Mouse (Mus musculus) embryo, embryonic 10 days (tissue): ENCODE measurements at regions not wholly inside any gene's neighbourhood (a gene's known extent, or its start where the extent isn't known, plus 50 kb on each side); places are given as distances from the start of the nearest gene placed in this dataset.

Experiments used
- DNase-seq: peaks from one replicate; pipeline ENCODE4 v3.0.0-alpha.2; 2015; ENCODE audit warnings: low spot score

DNA sequence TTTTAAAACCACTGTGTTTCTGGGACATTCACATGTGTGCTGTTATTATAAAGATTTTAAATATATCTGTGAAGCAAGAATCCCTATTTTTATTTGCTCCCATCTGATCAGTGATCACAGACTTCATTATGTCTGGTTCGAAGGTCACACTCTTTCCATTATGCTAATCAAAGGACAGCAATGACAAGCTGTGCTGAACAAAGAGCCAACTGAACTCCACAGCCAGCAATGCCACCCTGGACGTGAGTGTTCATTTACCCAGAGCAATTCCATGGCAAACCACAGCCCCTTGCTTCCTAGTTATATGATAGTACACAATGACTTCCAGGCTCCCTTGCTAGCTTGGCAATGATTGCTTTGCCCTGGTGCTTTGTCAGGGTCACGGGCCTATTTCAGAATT lies 55.6 kb upstream of the Ccdc190 start:
- peak; percentile 23 for DNase-seq

GRCm38 (mm10) chr1:169868636-169869035 lies 59.8 kb upstream of the Ccdc190 start:
- no peak for DNase-seq

- no peak for DNase-seq
Measured at GRCm38 (mm10) chr1:169867453-169867852, 61.0 kb upstream of the Ccdc190 start.

- DNase-seq: no peak
Measured at GRCm38 (mm10) chr1:169866840-169867239, 61.6 kb upstream of the Ccdc190 start.

DNA sequence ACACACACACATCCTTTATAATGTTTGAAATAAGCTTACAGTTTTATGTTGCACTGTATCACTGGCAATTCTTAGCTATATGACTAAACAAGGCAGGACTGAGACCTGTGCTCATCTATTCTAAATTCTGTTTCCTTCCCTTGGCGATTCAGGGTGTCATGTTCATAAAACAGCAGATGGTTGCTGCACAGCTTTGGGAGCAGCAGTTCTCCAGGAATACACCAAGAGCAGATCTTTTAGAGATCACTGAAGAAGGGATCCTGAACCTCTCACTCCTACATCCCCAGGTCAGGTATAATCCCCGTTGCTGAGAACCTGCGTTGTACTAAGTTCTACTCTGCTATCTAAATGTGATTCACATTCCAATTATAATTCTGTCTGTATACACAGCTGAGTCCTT lies 69.4 kb upstream of the Ccdc190 start:
- no peak for DNase-seq

GRCm38 (mm10) chr1:169851663-169852062 lies 76.8 kb upstream of the Ccdc190 start:
- DNase-seq: peak; percentile 61

DNA sequence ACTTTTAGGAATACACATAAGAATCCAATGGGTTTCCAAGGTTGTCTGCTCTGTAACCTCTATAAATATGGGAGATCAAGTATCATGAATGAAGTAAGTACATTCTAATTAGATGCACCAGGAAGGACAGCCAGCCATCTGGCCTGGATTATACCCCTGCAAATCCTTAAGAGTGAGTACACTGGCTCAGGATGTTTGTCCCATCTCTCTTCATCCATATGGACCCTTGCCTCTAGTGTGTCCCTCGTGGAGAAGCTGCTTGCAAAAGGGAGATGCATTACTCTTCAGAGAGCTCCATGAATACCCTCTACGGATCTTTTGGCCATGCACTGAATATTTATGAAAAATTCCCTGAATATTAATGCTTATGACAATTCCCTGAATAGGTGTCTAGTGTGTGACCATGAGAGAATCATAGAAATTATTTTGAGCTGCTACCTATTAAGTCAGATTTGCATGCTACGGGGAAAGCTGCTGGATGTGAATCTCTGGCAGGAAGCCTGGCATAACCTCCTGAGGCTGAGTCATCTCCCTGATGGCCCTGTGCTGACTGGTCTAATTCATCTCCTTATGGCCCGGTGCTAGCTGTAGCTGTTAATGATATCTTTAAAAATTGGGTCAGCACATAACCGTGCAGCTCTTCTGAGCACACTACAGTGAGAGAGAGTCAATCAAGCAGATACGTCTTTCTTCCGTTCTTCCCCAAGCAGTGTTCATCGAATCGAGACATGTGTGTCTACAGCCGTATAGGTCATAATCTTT lies 80.0 kb upstream of the Ccdc190 start:
- no peak for DNase-seq

- no peak for DNase-seq
Measured at GRCm38 (mm10) chr1:169842490-169842889, 86.0 kb upstream of the Ccdc190 start.

GRCm38 (mm10) chr1:169840948-169841347 lies 87.5 kb upstream of the Ccdc190 start:
- no peak for DNase-seq

DNA sequence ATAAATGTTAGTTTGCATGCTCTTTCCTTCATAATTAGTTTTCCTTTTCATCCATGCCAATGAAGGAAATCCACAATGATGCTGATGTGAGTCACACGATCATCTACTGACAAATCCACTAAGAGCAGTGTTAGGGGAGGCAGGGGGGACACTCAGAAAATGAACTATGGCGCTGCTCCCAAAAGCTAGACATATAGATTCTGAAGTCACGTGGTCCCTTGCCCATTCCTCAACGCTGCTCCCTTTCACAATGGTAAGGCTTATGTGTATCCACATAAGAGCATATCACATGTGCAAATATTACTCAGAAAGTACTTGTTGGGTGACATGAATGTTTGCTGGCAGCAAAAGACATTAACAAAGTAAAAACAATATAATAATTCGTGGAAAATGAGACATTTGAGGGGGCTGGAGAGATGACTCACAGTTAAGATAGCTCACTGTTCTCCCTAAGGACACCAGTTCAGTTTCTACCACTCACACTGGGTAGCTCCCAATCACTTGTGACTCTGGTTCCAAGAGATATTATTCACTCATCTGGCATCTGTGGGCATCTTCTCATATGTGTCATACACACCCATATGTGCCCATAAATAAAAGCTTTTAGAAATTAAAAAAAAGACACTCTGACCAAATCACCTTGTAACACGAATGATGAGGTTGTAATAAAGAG lies 88.3 kb upstream of the Ccdc190 start:
- DNase-seq: no peak

- DNase-seq: no peak
Measured at GRCm38 (mm10) chr1:169833385-169833784, 85.9 kb upstream of the Rgs4 start.

- DNase-seq: no peak
Measured at GRCm38 (mm10) chr1:169831326-169832066, 84.1 kb upstream of the Rgs4 start.

GRCm38 (mm10) chr1:169830596-169830995 lies 83.2 kb upstream of the Rgs4 start:
- no peak for DNase-seq

DNA sequence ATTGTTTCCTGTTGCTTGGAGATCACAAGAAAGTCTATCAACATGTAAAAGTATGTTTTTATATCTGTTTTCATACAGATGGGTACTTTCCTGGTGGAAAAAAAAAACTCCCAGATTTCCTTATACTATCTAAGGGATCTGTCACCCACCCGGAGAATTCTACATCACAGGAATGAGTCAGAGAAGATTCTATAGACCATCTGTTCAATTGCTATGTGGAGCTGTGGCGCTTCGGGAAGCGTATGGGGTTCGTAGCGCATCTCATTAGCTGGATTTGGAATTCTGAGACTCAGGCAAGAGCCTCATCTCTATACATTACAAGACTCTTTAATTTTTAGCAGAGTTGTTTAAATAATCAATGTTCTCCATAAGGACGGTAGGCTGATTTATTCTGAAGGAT lies 74.6 kb upstream of the Rgs4 start:
- no peak for DNase-seq

DNA sequence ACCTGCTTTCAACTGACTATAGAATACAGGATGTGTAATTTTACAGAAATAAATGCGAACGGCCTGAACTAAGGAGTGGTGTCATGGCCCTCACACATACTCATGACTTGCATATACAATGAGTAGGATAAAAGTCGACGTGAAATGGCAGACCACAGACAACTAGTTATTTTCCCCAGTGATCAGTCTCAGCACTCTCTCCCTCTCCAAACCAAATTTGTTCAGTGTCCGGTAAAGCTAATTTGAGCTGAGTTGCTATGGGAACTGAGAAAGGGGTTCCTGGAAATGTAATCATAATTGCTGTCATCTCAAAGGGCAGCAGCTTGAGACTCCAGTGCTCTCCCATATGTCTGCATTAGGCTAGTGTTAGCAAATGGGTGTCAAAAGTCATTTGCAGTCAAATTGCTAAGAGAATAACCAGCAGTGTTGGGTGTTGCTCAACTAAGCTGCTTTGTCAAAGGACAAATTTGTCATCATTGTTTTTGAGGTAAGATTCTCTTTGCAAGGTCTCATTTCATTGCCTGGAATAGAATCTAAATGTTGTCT lies 72.0 kb upstream of the Rgs4 start:
- no peak for DNase-seq

DNA sequence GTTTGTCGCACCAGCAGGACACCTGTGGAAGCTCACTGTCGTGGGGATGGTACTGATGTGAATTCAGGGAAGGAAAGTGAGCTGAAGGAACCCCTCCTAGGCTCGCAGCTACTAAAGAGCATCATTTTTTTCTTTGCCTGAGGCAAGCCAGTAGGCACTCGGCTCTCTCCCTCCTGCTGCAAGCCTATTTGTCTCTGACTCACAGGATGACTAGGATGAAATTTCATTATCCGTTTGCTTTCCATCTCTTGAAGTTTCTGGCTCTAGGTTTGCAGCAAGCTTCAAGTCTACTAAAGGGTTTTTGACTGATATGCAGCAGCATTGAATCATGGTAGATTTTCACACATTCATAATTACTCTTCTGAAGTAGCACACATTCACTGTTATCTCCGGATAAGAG lies 69.5 kb upstream of the Rgs4 start:
- no peak for DNase-seq

DNA sequence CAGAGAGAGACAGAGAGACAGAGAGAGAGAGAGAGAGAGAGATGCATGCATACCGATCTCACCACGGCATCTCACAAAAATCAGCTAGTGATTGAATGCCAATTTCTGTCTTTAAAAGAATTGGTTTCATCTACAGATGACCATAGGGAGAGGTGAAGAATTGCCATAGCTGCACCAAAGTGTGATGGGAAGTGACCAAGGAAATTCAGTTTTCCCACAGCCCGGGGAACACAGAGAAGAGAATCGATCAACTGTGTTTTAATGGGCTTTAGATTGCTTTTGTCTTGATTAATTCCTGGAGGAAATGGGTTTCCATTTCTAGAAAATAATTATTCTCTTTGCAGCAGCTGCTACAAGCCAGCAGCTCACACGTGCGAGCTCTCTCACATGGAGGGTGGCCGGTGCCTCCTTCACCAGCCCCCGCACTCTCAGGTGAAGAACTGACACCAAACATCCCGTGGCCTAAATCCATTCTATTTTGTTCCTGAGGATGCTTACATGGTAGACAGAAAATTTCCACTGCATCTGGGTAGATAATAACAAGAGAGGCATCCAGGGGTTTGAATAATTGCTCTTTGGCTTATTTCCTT lies 65.2 kb upstream of the Rgs4 start:
- DNase-seq: no peak

GRCm38 (mm10) chr1:169803428-169804138 lies 56.1 kb upstream of the Rgs4 start:
- DNase-seq: no peak

- DNase-seq: no peak
Measured at GRCm38 (mm10) chr1:169802868-169803267, 55.4 kb upstream of the Rgs4 start.

GRCm38 (mm10) chr1:169802053-169802830 lies 54.8 kb upstream of the Rgs4 start:
- DNase-seq: no peak
